Mouse (Mus musculus) 3134 (cell line): ENCODE data around the gene Phpt1.

ENCODE experiments used
- DNase-seq: peaks from one replicate; pipeline ENCODE4 v3.0.0-alpha.2; 2011; ENCODE audit warnings: low spot score; ENCODE audit not compliant: insufficient read length; ENCODE audit errors: extremely low read depth

Gene Phpt1

DNA sequence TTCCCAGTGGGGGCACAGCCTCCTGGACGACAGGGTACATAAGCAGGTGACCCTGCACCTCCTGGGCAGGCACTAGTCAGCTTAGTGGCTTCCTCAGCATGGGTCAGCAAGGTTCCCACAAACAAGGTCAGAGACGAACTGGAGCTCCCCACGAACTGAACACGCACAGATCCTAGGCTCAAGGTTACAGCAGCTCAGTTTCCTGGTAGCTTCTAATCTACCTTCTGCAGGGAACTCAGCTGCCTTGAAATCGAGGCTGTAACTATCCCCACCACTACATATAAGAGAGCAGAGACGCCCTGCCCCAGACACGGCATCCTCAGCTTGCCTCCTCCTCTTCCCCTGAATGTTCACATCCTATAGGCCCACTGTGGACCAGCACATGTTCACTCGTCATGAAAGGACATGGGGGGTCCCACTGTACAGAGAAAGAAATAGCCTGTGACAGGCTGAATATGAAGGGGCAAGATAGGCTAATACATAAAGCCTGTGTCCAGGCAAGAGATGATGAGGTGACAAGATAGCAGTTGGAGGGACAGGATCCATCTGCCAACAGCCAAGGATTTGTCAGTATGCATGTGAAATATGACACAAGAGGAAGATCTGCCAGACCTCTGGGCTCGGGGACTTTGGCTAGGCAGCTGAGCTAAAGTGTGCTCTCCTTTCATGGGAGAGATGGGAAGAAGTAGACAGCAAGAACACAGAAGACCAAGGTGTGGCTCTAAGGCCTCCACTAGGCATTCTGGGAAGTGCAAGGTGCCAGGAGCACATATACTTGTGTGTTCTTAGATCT, 48.3 kb downstream of the Phpt1 start:
- no peak for DNase-seq
